Mouse (Mus musculus) midbrain, embryonic 14.5 days (tissue): Measurements from ENCODE around the gene Tex48. TPM values are rescaled to one million over a fixed set of nuclear protein-coding genes. Genes with fewer than 3 reads are reported as not detected.

ENCODE experiments used
- ATAC-seq: fragments of 200-750 bp; cut with Nextera tagmentation; 2 replicates; pipeline ENCODE4 v1.8.0; 2017; ENCODE audit warnings: moderate number of reproducible peaks, moderate library complexity; ENCODE audit not compliant: low FRiP score, low TSS enrichment
- DNase-seq: peaks from one replicate; pipeline ENCODE4 v3.0.0-alpha.2; 2015
- H3K27ac ChIP-seq: fragments of 300-500 bp; sonication (generic); replicated peaks from 2 replicates; pipeline ENCODE4 v1.5.1; 2014; ENCODE audit warnings: mild to moderate bottlenecking, low read depth, low read length, moderate library complexity
- H3K27me3 ChIP-seq: fragments of 300-500 bp; sonication (generic); 2 replicates; pipeline ENCODE4 v1.6.1; 2014; ENCODE audit warnings: low read length, control low read depth, mixed read lengths; ENCODE audit not compliant: control insufficient read depth, insufficient read depth
- H3K36me3 ChIP-seq: fragments of 300-500 bp; sonication (generic); 2 replicates; pipeline ENCODE4 v1.6.1; 2014; ENCODE audit warnings: low read length, control low read depth; ENCODE audit not compliant: control insufficient read depth, insufficient read depth
- H3K4me1 ChIP-seq: fragments of 300-500 bp; sonication (generic); 2 replicates; pipeline ENCODE4 v1.6.1; 2014; ENCODE audit warnings: mild to moderate bottlenecking, antibody characterized with exemption, low read length, control low read depth; ENCODE audit not compliant: control insufficient read depth, insufficient read depth
- H3K4me2 ChIP-seq: fragments of 300-500 bp; sonication (generic); 2 replicates; pipeline ENCODE4 v1.6.1; 2014; ENCODE audit warnings: mild to moderate bottlenecking, low read length, moderate library complexity
- H3K4me3 ChIP-seq: fragments of 300-500 bp; sonication (generic); replicated peaks from 2 replicates; pipeline ENCODE4 v1.5.1; 2014; ENCODE audit warnings: low read depth, low read length
- H3K9ac ChIP-seq: fragments of 300-500 bp; sonication (generic); replicated peaks from 2 replicates; pipeline ENCODE4 v1.6.1; 2014; ENCODE audit warnings: mild to moderate bottlenecking, low read length, moderate library complexity
- H3K9me3 ChIP-seq: fragments of 300-500 bp; sonication (generic); 2 replicates; pipeline ENCODE4 v1.6.1; 2016; ENCODE audit warnings: low read length, control low read depth, mixed read lengths; ENCODE audit not compliant: control insufficient read depth
- WGBS: fragments of 180-500 bp; shearing (Covaris S2); extraction: QIAGEN DNeasy Blood & Tissue Kit; methylation state at CpG from one replicate; pipeline ENCODE4 v1.1.7; 2014; 5-methylcytosine and 5-hydroxymethylcytosine counted together
- polyA plus RNA-seq: library from polyadenylated mRNA; unstranded; fragments of >200 nt; fragmentation: Nextera tagmentation; extraction: Ambion mirVana; gene quantifications from 2 replicates; pipeline ENCODE4 v1.2.1, GENCODE M21; 2014

Gene Tex48
- polyA plus RNA-seq, 1 experiment from 2014 or later: not detected

GRCm38 (mm10) chr4:63643956-63644726 is 21.9 kb upstream of the Tex48 start:
- no peak overlapping the region for H3K9ac ChIP-seq
- ATAC-seq (no peak), DNase-seq (no peak)
- no peak overlapping the region for H3K27ac ChIP-seq
- no peaks in the 10 kb centered on the region for H3K27me3 ChIP-seq
- H3K4me3 ChIP-seq: no peak overlapping the region
- no peaks in the 10 kb centered on the region for H3K9me3 ChIP-seq
- H3K4me2 ChIP-seq: no peak overlapping the region
- no peaks in the 10 kb centered on the region for H3K4me1 ChIP-seq
- H3K36me3 ChIP-seq: no peaks in the 10 kb centered on the region

GRCm38 (mm10) chr4:63639842-63640241 is 17.6 kb upstream of the Tex48 start:
- H3K27ac ChIP-seq: no peak overlapping the region
- no peak overlapping the region for H3K4me3 ChIP-seq
- H3K36me3 ChIP-seq: no peaks in the 10 kb centered on the region
- H3K4me1 ChIP-seq: no peaks in the 10 kb centered on the region
- no peak overlapping the region for H3K4me2 ChIP-seq
- H3K9me3 ChIP-seq: no peaks in the 10 kb centered on the region
- no peak overlapping the region for H3K9ac ChIP-seq
- 86% methylated on average over 2 of the region's 2 CpGs for WGBS
- H3K27me3 ChIP-seq: no peaks in the 10 kb centered on the region
- no peak for ATAC-seq
- DNase-seq: no peak

GRCm38 (mm10) chr4:63638603-63639002 is 16.4 kb upstream of the Tex48 start:
- Histone ChIP-seq H3K27ac (no peak overlapping the region), H3K9me3 (no peaks in the 10 kb centered on the region), H3K27me3 (no peaks in the 10 kb centered on the region), H3K4me2 (no peak overlapping the region), H3K36me3 (no peaks in the 10 kb centered on the region), H3K9ac (no peak overlapping the region), H3K4me3 (no peak overlapping the region), H3K4me1 (no peaks in the 10 kb centered on the region)
- no peak for ATAC-seq
- no peak for DNase-seq
- WGBS: 81% methylated on average over 1 of the region's 1 CpGs

- DNase-seq (no peak), ATAC-seq (no peak)
- no peaks in the 10 kb centered on the region for H3K36me3 ChIP-seq
- 87% methylated on average over 2 of the region's 2 CpGs for WGBS
- no peaks in the 10 kb centered on the region for H3K9me3 ChIP-seq
- H3K27me3 ChIP-seq: no peaks in the 10 kb centered on the region
- no peak overlapping the region for H3K4me2 ChIP-seq
- H3K27ac ChIP-seq: no peak overlapping the region
- H3K9ac ChIP-seq: no peak overlapping the region
- no peak overlapping the region for H3K4me3 ChIP-seq
- H3K4me1 ChIP-seq: no peaks in the 10 kb centered on the region
Observed at GRCm38 (mm10) chr4:63633181-63633580, 11.0 kb upstream of the Tex48 start.

GRCm38 (mm10) chr4:63627111-63627510 is 4.9 kb upstream of the Tex48 start:
- H3K9me3 ChIP-seq: no peaks in the 10 kb centered on the region
- H3K4me3 ChIP-seq: no peak overlapping the region
- WGBS: 90% methylated on average over 8 of the region's 8 CpGs
- H3K9ac ChIP-seq: no peak overlapping the region
- no peaks in the 10 kb centered on the region for H3K27me3 ChIP-seq
- no peak for ATAC-seq
- DNase-seq: no peak
- no peak overlapping the region for H3K27ac ChIP-seq
- H3K4me2 ChIP-seq: no peak overlapping the region
- no peaks in the 10 kb centered on the region for H3K4me1 ChIP-seq
- no peaks in the 10 kb centered on the region for H3K36me3 ChIP-seq

- Histone ChIP-seq H3K27me3 (no peaks in the 10 kb centered on the region), H3K4me3 (no peak overlapping the region), H3K27ac (no peak overlapping the region), H3K4me2 (no peak overlapping the region), H3K9ac (no peak overlapping the region), H3K4me1 (no peaks in the 10 kb centered on the region), H3K36me3 (no peaks in the 10 kb centered on the region), H3K9me3 (no peaks in the 10 kb centered on the region)
- ATAC-seq: no peak
- WGBS: 79% methylated on average over 3 of the region's 3 CpGs
- DNase-seq: no peak
Observed at GRCm38 (mm10) chr4:63625563-63626080, 3.4 kb upstream of the Tex48 start.

GRCm38 (mm10) chr4:63621861-63622260 is 367 bp downstream of the Tex48 start:
- H3K27ac ChIP-seq: no peak overlapping the region
- H3K36me3 ChIP-seq: no peaks in the 10 kb centered on the region
- no peak for DNase-seq
- no peak for ATAC-seq
- no peaks in the 10 kb centered on the region for H3K4me1 ChIP-seq
- H3K9ac ChIP-seq: no peak overlapping the region
- no peaks in the 10 kb centered on the region for H3K9me3 ChIP-seq
- 89% methylated on average over 2 of the region's 2 CpGs for WGBS
- no peaks in the 10 kb centered on the region for H3K27me3 ChIP-seq
- no peak overlapping the region for H3K4me2 ChIP-seq
- H3K4me3 ChIP-seq: no peak overlapping the region

GRCm38 (mm10) chr4:63608391-63608790 is 13.8 kb downstream of the Tex48 start:
- no peak overlapping the region for H3K27ac ChIP-seq
- H3K4me2 ChIP-seq: no peak overlapping the region
- WGBS: 72% methylated on average over 7 of the region's 7 CpGs
- H3K9ac ChIP-seq: no peak overlapping the region
- no peaks in the 10 kb centered on the region for H3K27me3 ChIP-seq
- no peaks in the 10 kb centered on the region for H3K36me3 ChIP-seq
- H3K4me3 ChIP-seq: no peak overlapping the region
- DNase-seq: peak; percentile 18
- no peak for ATAC-seq
- no peaks in the 10 kb centered on the region for H3K4me1 ChIP-seq
- no peaks in the 10 kb centered on the region for H3K9me3 ChIP-seq

GRCm38 (mm10) chr4:63605968-63606367 is 16.3 kb downstream of the Tex48 start:
- Histone ChIP-seq H3K27ac (no peak overlapping the region), H3K4me2 (no peak overlapping the region), H3K4me3 (no peak overlapping the region), H3K9me3 (no peaks in the 10 kb centered on the region), H3K4me1 (no peaks in the 10 kb centered on the region), H3K36me3 (no peaks in the 10 kb centered on the region), H3K9ac (no peak overlapping the region), H3K27me3 (no peaks in the 10 kb centered on the region)
- DNase-seq (no peak), ATAC-seq (no peak)
- WGBS: 87% methylated on average over 1 of the region's 1 CpGs
